Mouse (Mus musculus): ENCODE measurements around the gene Tcf15. TPM values are rescaled to one million over a fixed set of nuclear protein-coding genes. Genes with fewer than 3 reads are reported as not detected.

Tcf15 gene
- 1.2 and 2.3 TPM in 2 replicates for polyA plus RNA-seq (2015; fragmentation: Nextera tagmentation; extraction: Ambion mirVana)

GRCm38 (mm10) chr2:152143279-152144157 is at the start of gene Tcf15:
Tcf15 (plus strand) TSS chr2:152143561.

GRCm38 (mm10) chr2:152105318-152106224 is 37.8 kb upstream of the Tcf15 start, which contains the start of gene Srxn1:
Srxn1 (plus strand) TSS chr2:152105516.

Other genes starting within 250 kb of the Tcf15 start
- gene Angpt4, start 232.4 kb upstream of the Tcf15 start, polyA plus RNA-seq (2015; fragmentation: Nextera tagmentation; extraction: Ambion mirVana) = 0.54 and 0.56 TPM in 2 replicates
- gene Fam110a, start 163.3 kb upstream of the Tcf15 start, polyA plus RNA-seq (2015; fragmentation: Nextera tagmentation; extraction: Ambion mirVana) = 20.5 and 24.6 TPM in 2 replicates
- gene Slc52a3, start 147.1 kb upstream of the Tcf15 start, polyA plus RNA-seq (2015; fragmentation: Nextera tagmentation; extraction: Ambion mirVana) = 2.1 and 3.6 TPM in 2 replicates
- gene Scrt2, start 62.0 kb upstream of the Tcf15 start, polyA plus RNA-seq (2015; fragmentation: Nextera tagmentation; extraction: Ambion mirVana) = 2.9 and 3.3 TPM in 2 replicates
- 34.3 and 34.4 TPM in 2 replicates for gene Srxn1, start 38.0 kb upstream of the Tcf15 start, polyA plus RNA-seq (2015; fragmentation: Nextera tagmentation; extraction: Ambion mirVana)
- gene Csnk2a1, start 83.3 kb downstream of the Tcf15 start, polyA plus RNA-seq (2015; fragmentation: Nextera tagmentation; extraction: Ambion mirVana) = 116 and 117 TPM in 2 replicates
- 22.9 and 26.7 TPM in 2 replicates for gene Tbc1d20, start 150.3 kb downstream of the Tcf15 start, polyA plus RNA-seq (2015; fragmentation: Nextera tagmentation; extraction: Ambion mirVana)
- 68.0 and 87.5 TPM in 2 replicates for gene Rbck1, start 189.1 kb downstream of the Tcf15 start, polyA plus RNA-seq (2015; fragmentation: Nextera tagmentation; extraction: Ambion mirVana)
- gene Trib3, start 200.5 kb downstream of the Tcf15 start, polyA plus RNA-seq (2015; fragmentation: Nextera tagmentation; extraction: Ambion mirVana) = 2.4 and 2.8 TPM in 2 replicates
- gene Nrsn2, start 233.1 kb downstream of the Tcf15 start, polyA plus RNA-seq (2015; fragmentation: Nextera tagmentation; extraction: Ambion mirVana) = 97.7 and 99.5 TPM in 2 replicates

Measured in neural tube, postnatal 0 days (tissue).